Mouse (Mus musculus): ENCODE measurements around the gene 1700061G19Rik.

GRCm38 (mm10) chr17:56842173-56842572 lies 33.1 kb upstream of the 1700061G19Rik start:
- no peak for TF ChIP-seq TCF12 (IDR thresholded peaks at IDR 0.05; ENCODE audit: insufficient read depth, poor library complexity, severe bottlenecking)
- no peak for TF ChIP-seq POLR2A (IDR thresholded peaks at IDR 0.05; ENCODE audit: insufficient read length, low read depth)
